Mouse (Mus musculus): Measurements from ENCODE around the gene Gm20431. TPM values are rescaled to one million over a fixed set of nuclear protein-coding genes. Genes with fewer than 3 reads are reported as not detected.

The Gm20431 gene
- total RNA-seq, 1 experiment from 2014 or later = not detected

DNA sequence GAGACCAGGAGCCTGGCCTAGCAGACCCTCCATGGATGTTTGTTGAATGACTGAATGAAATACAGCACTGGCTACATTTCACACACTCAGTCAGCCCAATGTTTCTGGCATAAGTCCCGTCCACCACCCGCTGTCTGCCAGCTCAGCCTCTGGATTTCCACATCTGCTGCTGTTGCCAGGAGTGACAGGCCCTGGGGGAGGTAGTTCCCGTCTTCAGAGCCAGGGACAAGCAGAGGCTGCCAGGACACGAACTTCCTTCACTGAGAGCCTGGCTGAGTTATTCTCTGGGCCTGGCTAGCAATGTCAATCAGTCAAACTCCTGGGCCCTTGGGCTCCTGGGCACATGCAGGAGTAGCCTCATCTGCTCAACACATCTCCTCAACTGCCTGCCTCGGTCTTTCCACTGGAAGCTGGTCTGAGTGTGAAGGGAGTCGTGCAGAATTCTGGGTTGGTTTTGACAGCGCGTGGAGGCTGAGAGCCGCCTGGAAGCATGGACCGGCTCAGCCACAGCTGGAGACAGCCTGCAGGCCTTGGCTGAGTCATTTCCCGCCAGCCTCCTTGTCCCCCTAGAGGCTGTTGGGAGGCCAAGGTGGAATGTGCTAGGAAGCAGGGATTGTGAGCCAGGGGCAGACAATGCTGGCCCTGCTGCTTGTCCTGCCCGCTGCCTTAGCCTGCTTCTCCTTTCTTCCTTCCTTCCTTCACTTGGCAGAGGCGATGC lies 91.2 kb downstream of the Gm20431 start:
- peak in 1 of 2 experiments; percentile 35; a peak in 1 of 4 replicates for ATAC-seq (replicated peaks in 1 of 2; ENCODE audit: insufficient read depth in 1 of 2, low FRiP score in 2 of 2, low TSS enrichment in 1 of 2, low read depth in 1 of 2, poor library complexity in 2 of 2, severe bottlenecking in 2 of 2)

DNA sequence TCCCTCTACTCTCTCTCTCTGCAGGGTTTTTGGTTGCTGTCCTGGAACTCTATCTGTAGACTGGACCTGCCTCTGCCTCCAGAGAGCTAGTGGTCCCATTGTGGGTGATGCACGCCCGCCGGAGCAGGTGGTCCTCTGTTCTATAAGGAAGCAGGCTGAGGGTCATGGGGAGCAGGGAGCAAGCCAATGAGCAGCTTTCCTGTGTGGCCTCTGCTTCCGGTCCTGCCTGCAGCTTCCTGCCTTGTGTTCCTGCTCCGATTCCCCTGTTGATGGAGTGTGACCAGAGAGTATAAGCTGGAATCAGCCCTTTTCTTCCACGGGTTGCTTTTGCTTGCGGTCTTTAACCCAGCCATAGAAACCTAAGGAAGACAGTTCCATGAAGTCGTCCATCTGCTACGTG lies 93.2 kb downstream of the Gm20431 start:
- ATAC-seq (replicated peaks in 1 of 2; ENCODE audit: insufficient read depth in 1 of 2, low FRiP score in 2 of 2, low TSS enrichment in 1 of 2, low read depth in 1 of 2, poor library complexity in 2 of 2, severe bottlenecking in 2 of 2) = no peak

DNA sequence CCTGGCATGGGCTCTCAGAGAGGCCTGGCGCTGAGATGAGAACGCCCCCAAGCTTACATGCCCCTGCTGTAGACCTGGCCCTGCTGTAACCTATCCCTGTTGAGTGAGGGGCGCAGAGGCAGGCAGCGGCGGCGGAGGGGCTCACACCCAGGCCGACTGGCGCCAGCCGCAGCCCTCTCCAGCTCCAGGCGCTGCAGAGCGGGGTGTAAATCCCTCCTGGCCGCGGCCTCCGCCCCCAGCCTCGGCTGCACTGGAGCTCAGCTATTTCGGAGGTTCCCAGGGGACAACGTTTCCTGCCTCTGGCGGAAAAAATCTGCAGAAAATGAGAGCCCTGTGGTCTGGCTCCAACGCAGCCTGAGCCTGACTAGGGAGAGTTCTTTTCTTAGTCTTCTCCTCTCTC lies 95.6 kb downstream of the Gm20431 start:
- no peak for ATAC-seq (replicated peaks in 1 of 2; ENCODE audit: insufficient read depth in 1 of 2, low FRiP score in 2 of 2, low TSS enrichment in 1 of 2, low read depth in 1 of 2, poor library complexity in 2 of 2, severe bottlenecking in 2 of 2)

DNA sequence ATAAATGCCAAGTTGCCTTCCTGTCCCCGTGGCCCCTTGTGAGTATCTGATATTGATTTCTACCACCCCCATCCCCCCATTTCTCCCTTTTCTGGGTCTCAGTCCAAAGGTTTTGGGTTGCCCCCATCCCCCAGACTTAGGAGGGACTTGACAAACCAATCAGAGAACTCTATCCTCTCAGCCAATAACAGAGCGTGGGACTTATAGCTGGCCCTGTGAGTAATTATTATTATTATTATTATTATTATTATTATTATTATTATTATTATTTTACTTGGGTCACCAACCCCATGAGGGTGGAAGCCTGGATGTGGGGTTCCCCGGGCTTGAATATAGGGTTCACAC lies 96.0 kb downstream of the Gm20431 start:
- ATAC-seq (replicated peaks in 1 of 2; ENCODE audit: insufficient read depth in 1 of 2, low FRiP score in 2 of 2, low TSS enrichment in 1 of 2, low read depth in 1 of 2, poor library complexity in 2 of 2, severe bottlenecking in 2 of 2) = no peak

DNA sequence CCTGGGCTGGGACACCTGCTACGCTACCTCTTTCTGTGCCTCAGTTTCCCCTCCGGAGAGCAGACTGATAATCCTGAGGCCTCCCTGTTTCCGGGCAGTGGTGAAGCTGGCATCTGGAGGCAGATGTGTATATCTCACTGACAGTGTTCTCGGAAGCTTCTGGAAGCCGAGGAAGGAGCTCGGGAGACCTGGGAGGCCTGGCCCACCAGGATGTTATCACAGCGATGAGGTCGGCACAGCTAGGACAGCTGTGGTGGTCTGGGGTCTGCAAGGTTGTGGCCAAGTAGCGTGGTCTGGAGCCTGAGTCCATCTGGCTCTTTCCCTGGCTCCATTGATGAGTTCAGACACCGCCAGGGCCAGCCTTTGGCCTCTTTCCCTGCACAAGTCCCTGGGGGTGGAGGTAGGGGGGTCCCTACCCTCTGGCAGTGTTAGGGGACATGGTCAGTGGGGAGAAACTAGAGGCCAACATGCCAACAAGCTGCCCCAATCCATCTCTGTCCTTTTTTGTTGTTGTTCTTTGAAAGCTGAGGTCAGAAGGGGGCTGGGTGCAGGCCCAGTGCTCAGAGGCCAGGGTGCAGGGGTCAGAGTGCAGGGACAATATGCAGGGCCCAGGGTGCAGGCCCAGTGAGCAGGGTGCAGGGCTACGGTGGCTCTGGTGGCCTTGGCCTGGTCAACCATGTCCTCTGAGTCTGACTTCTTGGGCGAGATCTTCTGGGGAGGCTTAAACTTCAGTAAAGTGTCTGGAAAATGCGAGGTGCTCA lies 96.6 kb downstream of the Gm20431 start:
- ATAC-seq (replicated peaks in 1 of 2; ENCODE audit: insufficient read depth in 1 of 2, low FRiP score in 2 of 2, low TSS enrichment in 1 of 2, low read depth in 1 of 2, poor library complexity in 2 of 2, severe bottlenecking in 2 of 2) = no peak

DNA sequence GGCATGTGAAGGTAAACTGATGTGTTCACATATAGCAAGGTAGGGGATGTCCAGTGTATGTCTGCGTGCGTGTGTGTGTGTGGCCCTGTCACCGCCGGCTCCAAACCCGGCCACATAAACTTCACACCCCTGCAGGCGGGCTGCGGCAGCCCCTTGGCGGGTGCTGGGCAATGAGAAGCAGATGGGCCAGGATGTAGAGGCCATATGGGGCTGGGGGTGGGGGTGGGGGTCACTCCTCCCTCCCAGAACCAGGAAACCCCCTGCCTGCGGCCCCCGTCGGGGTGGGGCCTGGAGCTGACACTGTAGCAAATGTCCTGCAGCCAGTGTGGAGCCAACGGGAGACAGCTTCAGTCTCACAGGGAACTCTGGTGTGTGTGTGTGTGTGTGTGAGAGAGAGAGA lies 97.6 kb downstream of the Gm20431 start:
- no peak for ATAC-seq (replicated peaks in 1 of 2; ENCODE audit: insufficient read depth in 1 of 2, low FRiP score in 2 of 2, low TSS enrichment in 1 of 2, low read depth in 1 of 2, poor library complexity in 2 of 2, severe bottlenecking in 2 of 2)

DNA sequence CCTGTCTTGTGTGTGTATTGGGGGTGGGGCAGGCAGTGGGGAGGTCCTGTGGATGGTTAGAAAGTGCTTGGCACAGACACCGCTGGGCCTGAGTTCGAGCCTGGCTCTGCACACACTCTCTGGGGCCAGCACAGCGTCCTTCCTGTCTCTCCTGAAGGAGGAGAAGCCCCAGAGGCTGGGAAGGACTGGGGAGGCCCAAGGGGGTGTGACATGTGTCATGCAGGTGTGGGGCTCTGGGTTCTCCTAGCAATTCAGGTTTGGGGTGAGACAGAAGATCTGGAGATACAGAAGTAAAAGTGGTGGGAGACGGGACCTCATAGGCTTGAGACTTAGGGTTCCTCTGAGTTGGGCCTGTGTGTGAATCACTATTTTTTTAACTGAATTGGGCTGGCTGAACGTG lies 98.3 kb downstream of the Gm20431 start:
- ATAC-seq (replicated peaks in 1 of 2; ENCODE audit: insufficient read depth in 1 of 2, low FRiP score in 2 of 2, low TSS enrichment in 1 of 2, low read depth in 1 of 2, poor library complexity in 2 of 2, severe bottlenecking in 2 of 2) = no peak

DNA sequence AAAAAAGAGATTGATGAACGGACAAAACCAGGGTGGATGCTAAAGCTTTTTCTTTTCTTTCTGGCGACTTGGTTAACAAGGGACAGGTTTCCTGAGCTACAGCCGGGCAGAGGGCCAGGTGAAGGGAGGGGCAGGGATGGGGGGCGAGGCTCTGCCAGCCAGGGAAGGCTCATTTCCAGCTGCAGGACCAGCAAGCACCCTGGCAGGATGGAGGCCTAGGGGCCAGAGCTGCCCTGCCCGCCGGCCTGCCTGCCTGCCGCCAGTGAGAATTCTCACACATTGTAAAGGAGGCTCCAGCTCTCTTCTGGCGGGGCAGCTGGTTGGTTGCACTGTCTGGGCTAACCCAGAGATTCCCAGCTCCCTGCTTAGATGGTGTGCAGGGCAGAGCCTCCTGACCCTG lies 99.2 kb downstream of the Gm20431 start:
- 0 out of 4 replicates have a peak, but pooled peaks of 1 of the 2 experiments have one; percentile 37 for ATAC-seq (replicated peaks in 1 of 2; ENCODE audit: insufficient read depth in 1 of 2, low FRiP score in 2 of 2, low TSS enrichment in 1 of 2, low read depth in 1 of 2, poor library complexity in 2 of 2, severe bottlenecking in 2 of 2)

DNA sequence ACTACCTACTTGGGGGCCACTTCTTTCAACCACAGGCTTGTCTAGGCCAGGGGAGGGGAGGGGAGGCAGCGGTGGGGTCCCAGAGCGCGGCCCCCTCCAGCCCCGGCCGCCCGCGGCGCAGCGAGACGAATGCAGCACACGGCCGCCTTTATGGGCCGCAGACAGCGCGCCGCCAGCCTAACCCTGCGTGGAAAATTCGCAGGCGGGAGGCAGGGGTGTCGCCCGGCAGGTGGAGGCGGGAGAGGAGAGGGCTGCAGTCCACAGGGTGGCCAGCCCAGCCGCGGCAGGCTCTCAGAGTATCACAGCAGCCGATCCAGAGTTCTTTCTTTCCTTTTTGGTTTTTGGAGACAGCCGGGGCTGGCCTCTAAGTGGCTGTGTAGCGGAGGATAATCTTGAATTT lies 101.9 kb downstream of the Gm20431 start:
- no peak for ATAC-seq (replicated peaks in 1 of 2; ENCODE audit: insufficient read depth in 1 of 2, low FRiP score in 2 of 2, low TSS enrichment in 1 of 2, low read depth in 1 of 2, poor library complexity in 2 of 2, severe bottlenecking in 2 of 2)

Other genes starting within 250 kb of the Gm20431 start
- gene Slc9a8, start 239.8 kb downstream of the Gm20431 start, total RNA-seq (2017) = 38.8 and 56.3 TPM in 2 replicates
- gene Rnf114, start 168.9 kb downstream of the Gm20431 start, total RNA-seq (2017) = 43.0 and 53.4 TPM in 2 replicates
- 11.6 and 16.9 TPM in 2 replicates for gene Spata2, start 168.6 kb downstream of the Gm20431 start, total RNA-seq (2017)
- gene Snai1, start 123.3 kb downstream of the Gm20431 start, total RNA-seq (2017) = not detected in 2 replicates
- gene Ube2v1, start 29.4 kb downstream of the Gm20431 start, total RNA-seq (2017) = 44.9 and 64.5 TPM in 2 replicates
- 15.5 and 20.1 TPM in 2 replicates for gene Cebpb, start 27.4 kb upstream of the Gm20431 start, total RNA-seq (2017)
- gene Tmem189, start 28.3 kb upstream of the Gm20431 start, total RNA-seq (2017) = 22.6 and 32.3 TPM in 2 replicates